Mouse (Mus musculus) C2C12 (cell line): Measurements from ENCODE around the gene Bahcc1.

Experiments
- CEBPB ChIP-seq: IDR thresholded peaks from one replicate; pipeline ENCODE4 v1.6.1; 2011; ENCODE audit warnings: low read depth, mild to moderate bottlenecking, control low read depth, moderate library complexity
- CTCF ChIP-seq: IDR thresholded peaks from one replicate; pipeline ENCODE4 v1.5.1; 2011; ENCODE audit not compliant: control insufficient read depth, insufficient read depth, insufficient read length
- USF1 ChIP-seq: IDR thresholded peaks from one replicate; pipeline ENCODE4 v1.6.1; 2011; ENCODE audit warnings: low read depth, mild to moderate bottlenecking, control low read depth, moderate library complexity

DNA sequence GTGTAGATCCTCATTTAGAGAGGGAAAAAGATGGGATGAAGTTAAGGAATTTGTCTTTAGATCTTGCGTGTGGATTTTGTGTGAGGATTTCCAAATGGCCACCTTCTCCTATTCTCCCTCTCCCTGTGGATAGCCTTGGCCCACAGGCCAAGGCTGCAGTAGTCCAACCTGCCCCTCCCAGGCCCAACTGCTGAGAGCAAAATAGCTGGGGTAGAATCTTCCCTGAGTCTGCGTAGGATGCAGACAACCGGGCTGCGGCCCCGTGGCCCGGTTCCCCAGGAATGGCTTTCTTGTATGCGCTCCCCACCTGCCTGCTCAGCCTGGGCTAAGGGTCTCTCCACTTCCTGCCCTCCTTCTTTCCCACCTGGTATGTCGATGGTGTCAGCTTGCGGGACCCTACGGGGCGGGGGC lies 6.8 kb downstream of the Bahcc1 start:
- TF ChIP-seq CTCF = no peak
- TF ChIP-seq USF1 = no peak
- TF ChIP-seq CEBPB = no peak
